15 mouse cellular contexts compared by ENCODE assay signal in genomic region chr2:125419681-125420080, GRCm38 (mm10).
DNase-seq lines count a peak whose midpoint lies in the region; ATAC-seq lines count a peak whose summit lies in the region.
"Had no signal": no experiment of that assay in that cellular context is flagged by ENCODE, and none has a peak within 500 bp of the region (broad histone marks: within the 10 kb centered on the region; RNA-seq: fewer than 3 reads in every experiment).

No protein-coding gene starts in this region.

- peaks cover 45% of the 10 kb centered on the region for H3K4me1 ChIP-seq in megakaryocyte, embryonic 14.5 days
- H3K4me1 ChIP-seq: hindbrain, embryonic 10.5 days; midbrain, embryonic 13.5 days; neural tube, embryonic 15.5 days had no signal

- peak; percentile 20 for DNase-seq in adrenal gland, postnatal 25 days
- no peak for DNase-seq in adrenal gland, postnatal 4 days (ENCODE audit: low spot score in 2 of 2)
- peak; percentile 45 to 55 for DNase-seq in heart, adult 18-20 months
- DNase-seq in heart, adult 8-10 months (ENCODE audit: low spot score), result no peak
- no peak for DNase-seq in right cerebral cortex, postnatal 14 days
- no peak for DNase-seq in frontal cortex, postnatal 10 days (ENCODE audit: low spot score in 2 of 2)
- DNase-seq: forebrain, postnatal 0 days; lung, embryonic 14.5 days; thymus, adult 18-20 months had no signal

- no peaks in the 10 kb centered on the region for H3K36me3 ChIP-seq in megakaryocyte, embryonic 14.5 days (replicated peaks; ENCODE audit: low read length)
- H3K36me3 ChIP-seq: hindbrain, embryonic 10.5 days; midbrain, embryonic 13.5 days; neural tube, embryonic 15.5 days had no signal

- ATAC-seq in megakaryocyte, adult 5-6 weeks (ENCODE audit: poor library complexity, severe bottlenecking), result no peak
- ATAC-seq: forebrain, postnatal 0 days; midbrain, embryonic 13.5 days had no signal

- no peaks in the 10 kb centered on the region for H3K9me3 ChIP-seq in megakaryocyte, embryonic 14.5 days
- H3K9me3 ChIP-seq: hindbrain, embryonic 10.5 days; midbrain, embryonic 13.5 days; neural tube, embryonic 15.5 days had no signal

- H3K4me3 ChIP-seq in megakaryocyte, embryonic 14.5 days (replicated peaks), result peak overlapping the region; percentile 16
- H3K4me3 ChIP-seq: hindbrain, embryonic 10.5 days; midbrain, embryonic 13.5 days; myocyte; neural tube, embryonic 15.5 days had no signal

- peaks cover 15% of the 10 kb centered on the region for H3K27me3 ChIP-seq in megakaryocyte, embryonic 14.5 days (replicated peaks)
- H3K27me3 ChIP-seq: midbrain, embryonic 13.5 days; neural tube, embryonic 15.5 days had no signal

Comparison
In these comparisons a context has a peak if more than half of its experiments do, and no peak if none do; other contexts are left out.
1. DNase-seq: peak in adrenal gland, postnatal 25 days (single experiment) and heart, adult 18-20 months (2 of 2); none in adrenal gland, postnatal 4 days (0 of 2), heart, adult 8-10 months (single experiment), right cerebral cortex, postnatal 14 days (single experiment) and frontal cortex, postnatal 10 days (0 of 2).